Mouse (Mus musculus) liver, adult 2 months (tissue): Measurements from ENCODE around the gene Camk2n1.

Experiments used
- CTCF ChIP-seq: fragments of 200-500 bp; IDR thresholded peaks from 2 replicates; pipeline ENCODE4 v1.5.1; 2011; ENCODE audit warnings: low read depth, low read length, control low read depth
- POLR2A ChIP-seq: fragments of 200-500 bp; IDR thresholded peaks from 2 replicates; pipeline ENCODE4 v1.6.1; 2011; ENCODE audit warnings: low read length, control low read depth; ENCODE audit not compliant: insufficient read depth; ENCODE audit errors: extremely low read depth

GRCm38 (mm10) chr4:138429778-138430177 lies 24.3 kb upstream of the Camk2n1 start:
- TF ChIP-seq CTCF (peak; percentile 62), POLR2A (no peak)
